Mouse (Mus musculus) cerebral cortex, adult 2 months (tissue): ENCODE data around the gene Hps4.

ENCODE experiments used
- WGBS: fragments of 180-500 bp; shearing (Covaris S2); methylation state at CpG from one replicate; pipeline ENCODE4 v1.1.7; 2018; 5-methylcytosine and 5-hydroxymethylcytosine counted together

The Hps4 gene

GRCm38 (mm10) chr5:112323246-112323645 lies 19.6 kb upstream of the Hps4 start:
- WGBS, result 86% methylated on average over 6 of the region's 6 CpGs

GRCm38 (mm10) chr5:112324637-112325545 lies 18.0 kb upstream of the Hps4 start:
- WGBS, result 26% methylated on average over 24 of the region's 24 CpGs

GRCm38 (mm10) chr5:112325546-112326445 lies 17.1 kb upstream of the Hps4 start, which contains the start of gene Tfip11:
Gene Tfip11, plus strand, starts transcription at chr5:112326358.
- 7% methylated on average over 48 of the region's 48 CpGs for WGBS

GRCm38 (mm10) chr5:112326446-112327009 lies 16.4 kb upstream of the Hps4 start:
- under 1% methylated on average over 33 of the region's 33 CpGs for WGBS

- 80% methylated on average over 15 of the region's 15 CpGs for WGBS
Measured at GRCm38 (mm10) chr5:112327854-112328253, 15.0 kb upstream of the Hps4 start.

- WGBS, result 90% methylated on average over 14 of the region's 14 CpGs
Measured at GRCm38 (mm10) chr5:112329805-112330564, 12.9 kb upstream of the Hps4 start.

GRCm38 (mm10) chr5:112335473-112335872 lies 7.4 kb upstream of the Hps4 start:
- 31% methylated on average over 2 of the region's 2 CpGs for WGBS

- 90% methylated on average over 22 of the region's 22 CpGs for WGBS
Measured at GRCm38 (mm10) chr5:112337004-112337403, 5.9 kb upstream of the Hps4 start.

- WGBS, result 47% methylated on average over 7 of the region's 7 CpGs
Measured at GRCm38 (mm10) chr5:112339215-112339614, 3.7 kb upstream of the Hps4 start.

- under 1% methylated on average over 23 of the region's 24 CpGs for WGBS
Measured at GRCm38 (mm10) chr5:112343205-112343595, 317 bp downstream of the Hps4 start.

GRCm38 (mm10) chr5:112344092-112344960 lies 1.4 kb downstream of the Hps4 start:
- 40% methylated on average over 6 of the region's 6 CpGs for WGBS

GRCm38 (mm10) chr5:112346211-112346965 lies 3.5 kb downstream of the Hps4 start:
- WGBS, result 77% methylated on average over 16 of the region's 16 CpGs

- WGBS, result 81% methylated on average over 8 of the region's 8 CpGs
Measured at GRCm38 (mm10) chr5:112349169-112349568, 6.3 kb downstream of the Hps4 start.

- 88% methylated on average over 6 of the region's 6 CpGs for WGBS
Measured at GRCm38 (mm10) chr5:112355493-112355892, 12.6 kb downstream of the Hps4 start.

- 65% methylated on average over 13 of the region's 13 CpGs for WGBS
Measured at GRCm38 (mm10) chr5:112355910-112356309, 13.0 kb downstream of the Hps4 start, which contains the start of gene Gm6583. Gene Gm6583, minus strand, starts transcription at chr5:112356033.

- 84% methylated on average over 9 of the region's 9 CpGs for WGBS
Measured at GRCm38 (mm10) chr5:112356322-112356721, 13.4 kb downstream of the Hps4 start.

GRCm38 (mm10) chr5:112359520-112359919 lies 16.6 kb downstream of the Hps4 start:
- 88% methylated on average over 4 of the region's 4 CpGs for WGBS

GRCm38 (mm10) chr5:112360077-112360476 lies 17.2 kb downstream of the Hps4 start:
- 97% methylated on average over 3 of the region's 3 CpGs for WGBS

- WGBS, result 83% methylated on average over 10 of the region's 10 CpGs
Measured at GRCm38 (mm10) chr5:112364184-112364797, 21.4 kb downstream of the Hps4 start.
